Mouse (Mus musculus) regulatory T cell (primary cell): ENCODE measurements around the gene Rabif.
"Not testable (repeated sequence)": the region's sequence is repeated elsewhere in the genome, so short reads cannot be mapped to it uniquely, and the experiment has no call there.

Experiments
- in situ Hi-C: fragments of 300-600 bp; cut with MboI, MseI; formaldehyde crosslinking; loops from one replicate; pipeline ENCODE4 v1.15.1; 2025; ENCODE audit warnings: high pct_unique_total_duplicates

Rabif gene

DNA sequence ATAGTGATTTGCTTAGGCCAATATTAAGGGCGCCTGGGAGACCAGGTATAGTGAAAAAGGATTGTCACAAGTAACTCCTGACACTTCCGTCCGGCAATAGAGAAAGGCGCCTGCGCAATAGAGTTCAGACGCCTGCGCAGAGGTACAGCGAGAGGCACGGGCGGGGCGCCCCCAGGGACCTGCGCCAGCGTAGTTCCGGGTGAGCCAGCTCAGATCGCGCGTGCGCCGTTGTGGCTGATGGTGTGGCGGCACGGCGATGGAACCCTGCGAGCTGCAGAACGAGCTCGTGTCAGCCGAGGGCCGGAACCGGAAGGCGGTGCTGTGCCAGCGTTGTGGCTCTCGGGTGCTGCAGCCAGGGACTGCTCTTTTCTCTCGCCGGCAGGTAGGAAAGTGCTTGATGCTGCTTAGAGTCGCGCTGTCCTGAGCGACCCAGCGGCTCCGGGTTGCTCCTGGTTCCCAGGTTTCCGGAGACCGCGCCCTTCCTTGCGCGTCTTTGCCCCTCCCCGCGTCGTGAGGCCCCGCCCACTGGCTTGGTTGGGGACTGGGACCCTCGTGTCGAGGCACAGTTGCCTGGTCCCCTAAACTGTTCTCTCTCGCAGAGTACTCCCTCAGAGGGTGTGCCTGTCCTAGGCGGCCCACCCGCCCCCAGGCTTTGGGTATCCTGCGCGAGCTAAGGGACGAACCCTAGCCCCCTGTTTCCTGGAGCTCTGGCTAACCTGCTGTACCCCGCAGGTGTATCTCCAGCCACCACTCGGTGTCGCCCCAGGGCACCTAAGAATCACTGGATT is at the start of gene Rabif:
Gene Rabif, plus strand, starts transcription at position 221 of the 788 bp plus-strand sequence.
- in situ Hi-C loops, result loop anchor here (5.0 kb wide), 1 partner anchor 82 kb away; no protein-coding TSS in a partner anchor

DNA sequence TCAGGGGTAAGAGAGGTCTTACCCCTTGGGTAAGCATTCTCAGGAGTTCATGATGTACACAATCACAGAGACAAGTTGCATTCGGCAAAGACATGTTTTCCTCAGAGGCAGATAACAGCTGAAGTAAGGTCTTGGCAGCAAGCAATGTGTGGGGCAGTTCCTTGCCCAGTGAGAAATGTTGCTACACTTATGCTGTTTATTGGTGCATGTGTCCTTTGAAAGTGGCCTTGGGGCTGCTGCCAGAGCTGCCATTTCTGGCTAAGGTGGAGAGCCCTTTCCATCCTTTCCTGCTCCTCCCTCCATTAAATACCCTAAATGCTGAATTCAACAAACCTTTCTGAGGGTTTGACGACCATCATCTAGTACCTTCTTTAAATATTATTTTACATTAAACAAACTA is 49.0 kb upstream of the Rabif start:
- in situ Hi-C loops, result no loop called here

DNA sequence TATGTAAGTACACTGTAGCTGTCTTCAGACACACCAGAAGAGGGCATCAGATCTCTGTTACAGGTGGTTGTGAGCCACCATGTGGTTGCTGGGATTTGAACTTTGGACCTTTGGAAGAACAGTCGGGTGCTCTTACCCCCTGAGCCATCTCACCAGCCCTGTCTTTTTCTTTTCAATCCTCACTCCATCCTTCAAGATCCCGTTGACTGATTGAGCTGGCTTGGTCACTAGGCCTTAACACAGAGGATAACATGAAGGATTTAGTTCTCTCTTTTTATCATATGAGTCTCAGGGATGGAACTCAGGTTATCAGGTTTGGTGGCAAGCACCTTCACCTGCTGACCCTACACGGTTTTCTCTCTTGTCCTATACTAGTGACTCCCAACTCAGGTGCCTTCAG is 45.9 kb upstream of the Rabif start:
- in situ Hi-C loops, result not testable (repeated sequence)

DNA sequence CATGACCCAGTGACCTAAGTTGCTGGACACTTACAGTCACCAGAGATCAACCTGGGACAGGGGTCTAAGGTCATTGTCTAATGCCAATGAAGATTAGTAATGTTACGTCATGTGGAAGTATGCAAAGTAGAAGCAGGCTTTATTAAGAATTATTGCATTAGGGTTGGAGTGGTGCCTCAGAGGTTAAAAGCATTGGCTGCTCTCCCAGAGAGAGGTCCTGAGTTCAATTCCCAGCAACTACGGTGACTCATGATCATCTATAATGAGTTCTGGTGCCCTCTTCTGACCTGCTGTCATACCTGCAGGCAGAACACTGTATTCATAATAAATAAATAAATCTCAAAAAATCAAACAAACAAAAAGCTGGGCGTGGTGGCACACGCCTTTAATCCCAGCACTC is 44.2 kb upstream of the Rabif start:
- in situ Hi-C loops, result no loop called here

DNA sequence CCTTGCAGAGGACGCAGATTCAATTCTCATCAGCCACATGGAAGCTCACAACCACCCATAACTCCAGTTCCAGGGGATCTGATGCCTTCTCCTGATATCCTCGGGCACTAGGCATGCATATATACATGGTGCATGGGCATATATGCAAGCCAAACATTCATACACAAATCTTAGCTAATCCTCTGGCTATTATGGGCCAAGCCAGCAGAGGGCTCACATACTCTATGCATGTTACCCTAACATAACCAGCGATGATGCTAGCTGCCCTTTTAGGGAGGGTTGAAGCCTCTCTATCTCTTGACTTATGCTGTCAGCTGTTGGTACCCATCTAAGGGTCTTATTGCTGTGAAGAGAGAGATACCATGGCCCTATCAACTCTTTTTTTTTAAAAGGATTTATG is 43.5 kb upstream of the Rabif start:
- in situ Hi-C loops, result no loop called here

DNA sequence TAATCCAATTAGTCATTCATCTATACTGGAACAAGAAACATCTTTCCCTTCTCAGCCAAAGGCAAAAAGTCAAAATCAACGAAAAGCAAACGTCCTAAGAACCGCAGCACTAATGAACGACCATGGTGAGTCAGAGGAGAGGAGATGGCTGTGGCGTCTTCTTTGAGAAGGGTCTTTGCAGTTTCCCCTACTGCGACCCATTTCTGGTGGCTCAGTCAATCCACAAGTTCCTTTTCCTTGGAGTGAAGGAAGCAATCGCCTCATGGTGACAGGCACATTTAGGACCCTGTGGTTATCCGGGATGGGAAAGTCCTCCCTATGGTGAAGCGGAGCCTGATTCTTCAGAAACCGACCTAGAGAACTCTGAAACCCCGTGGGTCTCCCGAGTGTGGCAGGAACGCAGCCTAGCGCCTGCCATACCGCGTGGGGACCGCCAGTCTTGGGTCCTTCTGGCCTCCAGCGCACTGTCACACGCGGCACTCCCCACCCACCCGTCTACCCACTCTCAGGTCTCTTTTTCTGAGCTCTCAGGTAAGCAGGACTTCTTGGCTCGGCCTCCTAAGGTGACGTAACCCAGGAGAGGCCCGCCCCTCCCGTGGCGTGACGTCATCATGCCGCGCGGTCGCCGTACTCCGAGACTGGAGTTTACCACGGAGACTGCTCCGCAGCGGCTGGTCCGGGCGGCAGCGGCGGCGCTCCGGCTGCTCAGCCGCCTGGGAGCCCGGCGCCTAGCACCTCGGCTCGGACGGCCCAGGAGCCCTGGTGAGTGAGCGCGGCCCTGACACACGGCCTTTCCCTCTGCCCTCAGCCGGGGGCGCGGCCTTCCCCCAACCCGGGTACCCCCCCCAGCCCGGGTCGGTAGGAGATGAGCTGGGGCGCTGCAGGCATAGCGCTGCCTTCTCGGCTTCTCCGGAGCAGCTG is 39.3 kb upstream of the Rabif start, which contains the start of gene Klhl12:
Gene Klhl12, plus strand, starts transcription at position 628 of the 921 bp plus-strand sequence.
- in situ Hi-C loops, result no loop called here

DNA sequence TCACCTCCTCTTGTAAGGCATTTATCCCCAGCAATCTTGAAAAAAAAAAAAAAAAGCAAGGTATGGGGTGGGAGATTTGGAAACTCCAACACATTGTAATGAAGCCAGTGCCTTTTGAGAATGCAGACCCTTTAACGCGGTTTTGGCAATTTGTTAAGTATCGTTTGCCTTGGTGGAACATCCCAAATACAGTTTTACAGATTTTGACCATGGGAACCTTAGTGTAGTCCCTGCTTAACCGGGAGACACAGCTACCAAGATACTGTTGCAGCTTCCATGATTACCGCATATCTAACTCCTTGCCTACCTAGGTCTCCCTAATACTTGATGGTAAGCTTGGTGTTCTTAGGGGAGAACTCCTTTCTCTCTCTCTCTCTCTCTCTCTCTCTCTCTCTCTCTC is 38.4 kb upstream of the Rabif start:
- in situ Hi-C loops, result no loop called here

DNA sequence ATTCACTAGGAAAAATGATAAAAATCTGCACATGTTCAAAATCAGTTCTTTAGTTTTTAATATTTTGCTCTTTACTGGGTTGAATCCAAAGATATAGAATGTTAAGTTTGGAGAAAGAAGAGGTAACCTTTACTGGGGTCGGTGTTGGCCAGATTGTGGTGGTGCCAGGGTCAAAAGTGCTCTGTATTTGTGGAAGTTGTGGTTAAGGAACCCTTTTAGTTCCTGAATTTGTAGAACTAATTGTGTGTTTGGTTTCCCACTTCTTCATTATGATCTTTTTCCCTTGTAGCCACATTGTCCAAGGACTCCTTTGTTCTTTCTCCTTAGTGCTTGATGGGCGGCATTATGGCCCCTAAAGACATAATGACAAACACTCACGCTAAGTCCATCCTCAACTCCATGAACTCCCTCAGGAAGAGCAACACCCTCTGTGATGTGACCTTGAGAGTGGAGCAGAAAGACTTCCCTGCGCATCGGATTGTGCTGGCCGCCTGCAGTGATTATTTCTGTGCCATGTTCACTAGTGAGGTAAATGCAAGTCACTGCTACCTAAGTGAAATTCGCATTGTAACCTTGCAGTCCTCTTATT is 36.2 kb upstream of the Rabif start:
- in situ Hi-C loops, result no loop called here

DNA sequence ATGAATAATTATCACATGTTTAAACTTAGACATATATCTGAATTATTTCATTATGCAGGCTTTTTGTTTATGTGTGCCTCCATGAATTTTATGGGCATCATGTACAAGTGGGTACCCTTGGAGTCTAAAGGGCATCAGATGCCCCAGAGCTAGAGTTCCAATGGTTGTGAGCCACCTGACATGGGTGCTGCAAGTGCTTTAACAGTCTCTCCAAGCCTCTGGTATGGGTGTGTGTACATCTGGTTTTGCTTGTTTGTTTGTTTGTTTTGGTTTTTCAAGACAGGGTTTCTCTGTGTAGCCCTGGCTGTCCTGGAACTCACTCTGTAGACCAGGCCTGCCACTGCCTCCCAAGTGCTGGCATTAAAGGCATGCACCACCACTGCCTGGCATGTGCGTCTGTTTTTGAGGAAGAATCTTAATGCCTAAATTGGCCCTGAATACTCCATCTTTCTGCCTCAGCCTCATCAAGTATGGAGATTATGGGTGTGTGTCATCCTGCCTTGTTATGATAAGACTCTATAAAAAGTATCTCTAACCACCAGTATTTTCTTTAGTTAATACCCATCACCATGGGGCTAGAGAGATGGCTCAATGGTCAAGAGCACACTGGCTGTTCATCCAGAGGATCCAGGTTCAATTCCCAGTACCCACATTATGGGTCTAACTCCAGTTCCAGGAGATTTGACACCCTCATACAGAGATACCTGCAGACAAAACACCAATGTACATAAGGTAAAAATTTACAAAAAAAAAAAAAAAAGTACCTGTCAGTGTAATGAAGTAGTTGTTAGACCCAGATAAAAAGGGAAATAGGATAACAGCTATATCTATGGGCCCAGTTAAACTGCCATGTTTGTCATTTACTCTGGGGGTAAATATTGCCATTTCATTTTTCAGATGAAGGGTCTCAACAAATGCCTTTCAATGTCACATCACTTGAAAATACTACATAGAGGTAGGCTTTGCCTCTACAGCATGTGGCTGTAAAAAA is 33.9 kb upstream of the Rabif start:
- in situ Hi-C loops, result no loop called here

DNA sequence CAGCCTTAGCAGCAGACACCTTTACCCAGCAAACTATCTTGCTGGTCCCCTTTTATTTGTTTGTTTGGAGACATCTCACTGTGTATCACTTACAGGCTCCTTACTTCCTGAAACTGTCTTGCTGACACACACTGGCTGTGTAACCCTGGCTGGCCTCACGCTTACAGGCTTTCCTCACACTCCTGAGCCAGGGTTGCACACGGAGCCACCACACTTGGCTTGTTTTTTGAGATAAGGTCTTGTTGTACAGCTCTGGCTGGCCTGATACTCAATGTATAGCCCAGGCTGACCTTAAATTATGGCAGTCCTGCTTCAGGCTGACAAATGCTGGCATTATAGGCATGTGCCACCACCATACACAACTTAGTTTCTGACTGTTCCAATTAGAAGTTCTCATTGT is 9.8 kb upstream of the Rabif start:
- in situ Hi-C loops, result no loop called here

DNA sequence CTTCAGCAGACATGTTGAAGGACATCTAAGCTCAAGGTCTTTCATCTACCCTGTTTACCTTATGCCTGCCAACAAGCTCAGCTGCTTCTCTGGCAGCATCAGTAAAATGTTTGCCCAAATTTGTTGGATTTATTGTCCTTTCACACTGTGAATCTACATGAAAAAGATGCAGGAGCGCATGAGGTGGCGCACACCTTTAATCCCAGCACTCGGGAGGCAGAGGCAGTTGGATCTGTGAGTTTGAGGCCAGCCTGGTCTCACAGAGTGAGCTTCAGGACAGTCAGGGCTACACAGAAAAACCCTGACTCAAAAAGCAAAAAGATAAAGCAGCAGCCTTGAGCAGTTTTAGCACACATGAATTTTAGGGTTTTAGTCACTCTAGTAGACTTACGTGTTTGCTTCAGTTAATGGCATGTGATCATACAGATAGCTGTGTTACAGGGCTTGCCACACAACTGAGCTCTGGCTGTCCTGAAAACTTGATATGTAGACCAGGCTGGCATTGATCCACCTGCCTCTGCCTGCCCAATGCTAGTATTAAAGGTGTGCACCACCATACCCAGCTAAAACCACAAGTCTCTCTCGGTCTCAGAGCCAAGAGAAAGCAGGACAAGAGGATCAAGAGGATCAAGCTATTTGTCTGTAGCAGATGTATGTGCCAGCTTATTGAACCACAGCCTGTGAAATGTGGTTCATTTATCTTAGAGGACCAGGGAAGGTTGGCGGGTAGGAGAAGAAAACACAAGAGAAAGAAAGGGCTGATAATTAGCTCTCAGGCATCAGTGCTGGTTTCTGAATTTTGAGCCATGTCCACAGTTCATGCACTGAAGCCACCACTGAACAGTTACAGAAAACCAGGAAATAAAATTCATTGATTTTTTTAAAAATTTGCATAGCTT is 3.3 kb upstream of the Rabif start:
- in situ Hi-C loops, result loop anchor here (5.0 kb wide), 1 partner anchor 79 kb away; no protein-coding TSS in a partner anchor

DNA sequence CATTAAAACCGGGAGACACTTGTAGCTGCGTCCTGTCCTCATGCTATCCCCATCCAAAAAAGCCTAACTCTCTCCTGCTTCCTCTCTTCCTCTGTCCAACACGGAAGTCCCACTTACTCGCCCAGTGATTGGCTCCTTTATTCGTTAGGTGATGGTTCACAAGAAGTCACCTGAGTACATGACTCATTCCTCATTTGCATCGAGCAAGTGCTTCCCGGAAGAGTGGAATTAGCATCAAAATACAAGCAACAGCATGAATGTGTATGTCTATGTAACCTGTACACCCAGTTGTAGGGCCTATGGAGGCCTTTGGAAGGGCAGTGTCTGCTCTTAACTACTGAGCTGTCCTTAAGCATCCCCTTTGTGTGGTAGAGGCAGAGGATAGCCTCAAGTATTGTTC is 2.2 kb upstream of the Rabif start:
- in situ Hi-C loops, result loop anchor here (5.0 kb wide), 1 partner anchor 80 kb away; no protein-coding TSS in a partner anchor

DNA sequence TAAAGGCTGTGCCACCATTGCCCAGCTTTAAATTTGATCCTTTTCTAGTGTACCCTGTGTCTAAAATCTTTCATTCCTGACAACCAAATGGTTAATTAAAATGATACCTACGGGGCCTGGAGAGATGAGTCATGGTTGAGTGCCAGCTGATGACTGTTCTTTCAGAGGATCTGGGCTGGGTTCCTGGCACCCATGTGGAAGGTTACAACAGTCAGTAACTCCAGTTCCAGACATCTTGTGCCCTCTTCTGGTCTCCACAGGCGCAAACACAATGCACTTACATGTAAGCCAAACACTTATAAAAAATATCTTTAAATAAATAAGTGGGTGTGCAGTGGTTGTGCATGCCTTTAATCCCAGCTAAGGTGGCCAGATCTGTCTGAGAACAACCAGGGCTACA is 952 bp upstream of the Rabif start:
- in situ Hi-C loops, result loop anchor here (5.0 kb wide), 1 partner anchor 81 kb away; no protein-coding TSS in a partner anchor

DNA sequence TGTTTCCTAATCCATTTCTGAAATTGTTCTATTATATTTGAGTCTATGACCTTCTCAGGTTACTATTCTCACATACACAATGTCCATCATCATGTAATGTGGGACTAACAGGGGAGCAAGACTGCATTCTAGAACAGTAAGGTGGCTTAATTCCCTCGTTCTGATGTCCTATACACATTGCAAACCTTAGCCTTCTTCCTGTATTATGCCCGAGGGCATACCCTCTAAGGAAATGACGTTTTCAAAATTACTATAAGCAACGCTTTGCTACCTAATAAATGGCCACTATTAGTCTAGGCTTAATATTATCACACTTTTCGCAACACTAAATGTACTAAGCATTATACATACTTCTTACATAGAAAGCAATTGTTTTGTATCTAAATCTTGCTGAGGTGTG is 492 bp upstream of the Rabif start:
- in situ Hi-C loops, result loop anchor here (5.0 kb wide), 1 partner anchor 82 kb away; no protein-coding TSS in a partner anchor

DNA sequence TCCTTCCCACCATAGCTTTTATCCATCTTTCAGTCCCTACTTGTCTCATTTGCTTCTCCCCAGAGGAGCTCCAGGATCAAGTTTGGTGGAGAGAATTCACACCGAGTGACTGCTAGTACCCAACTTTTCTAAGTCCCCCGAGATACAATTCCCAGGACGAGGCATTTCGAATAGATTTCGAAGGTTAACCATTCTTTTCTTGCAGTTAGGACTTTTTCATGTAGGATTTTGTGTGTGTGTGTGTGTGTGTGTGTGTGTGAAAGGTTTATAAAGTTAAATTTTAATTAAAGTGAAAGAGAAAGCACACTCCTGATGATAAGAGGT is 730 bp downstream of the Rabif start:
- in situ Hi-C loops, result no loop called here

DNA sequence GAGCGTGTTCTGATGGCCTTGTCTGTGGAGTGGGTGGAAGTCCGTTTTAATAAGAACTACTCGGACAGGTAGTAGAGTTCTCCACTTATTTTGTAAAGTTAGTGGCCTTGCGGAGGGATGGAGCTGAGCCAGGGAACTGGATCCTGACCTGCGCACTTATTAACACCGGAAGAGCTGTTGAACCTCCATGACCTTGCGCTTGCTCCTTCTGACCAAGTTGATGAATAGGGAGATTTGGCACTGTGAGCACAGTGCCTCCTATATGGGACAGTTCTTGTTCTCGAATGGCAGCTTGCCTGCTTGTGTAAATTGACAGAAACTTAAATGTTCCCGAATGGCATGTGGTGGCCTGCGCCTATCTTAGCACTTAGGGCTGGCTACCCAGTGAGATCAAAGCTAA is 1.5 kb downstream of the Rabif start:
- in situ Hi-C loops, result no loop called here

DNA sequence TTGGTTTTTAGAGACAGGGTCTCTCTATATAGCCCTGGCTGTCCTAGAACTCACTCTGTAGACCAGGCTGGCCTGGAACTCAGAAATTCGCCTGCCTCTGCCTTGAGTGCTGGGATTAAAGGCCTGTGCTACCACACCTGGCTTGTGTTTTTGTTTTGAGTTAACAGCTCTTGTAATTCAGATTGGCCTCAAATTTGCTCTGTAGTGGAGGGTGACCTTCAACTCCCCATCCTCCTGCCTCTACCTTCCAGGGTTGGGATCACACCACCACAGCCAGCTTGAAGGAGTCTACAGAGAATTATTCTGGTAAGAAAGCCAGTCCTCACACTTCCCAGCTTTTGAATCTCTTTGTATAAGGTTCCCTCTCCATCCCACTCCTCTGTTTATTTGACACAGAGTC is 6.5 kb downstream of the Rabif start:
- in situ Hi-C loops, result no loop called here

DNA sequence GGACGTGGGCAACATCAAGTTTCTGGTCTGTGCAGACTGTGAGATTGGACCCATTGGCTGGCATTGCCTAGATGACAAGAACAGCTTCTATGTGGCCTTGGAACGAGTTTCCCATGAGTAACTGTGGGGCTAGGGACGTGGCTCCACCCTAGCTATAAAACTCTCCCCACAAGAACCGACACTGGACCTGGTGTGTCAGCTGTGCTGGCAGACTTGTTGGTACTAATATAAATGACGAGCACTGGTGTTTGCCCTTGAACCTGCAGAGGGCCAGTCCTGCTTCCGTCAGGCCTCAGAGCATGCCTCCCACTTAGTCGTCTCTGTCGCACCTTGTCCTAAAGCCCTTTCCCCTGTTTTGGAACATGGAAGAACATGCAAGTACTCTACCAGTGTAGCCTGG is 11.8 kb downstream of the Rabif start:
- in situ Hi-C loops, result no loop called here

DNA sequence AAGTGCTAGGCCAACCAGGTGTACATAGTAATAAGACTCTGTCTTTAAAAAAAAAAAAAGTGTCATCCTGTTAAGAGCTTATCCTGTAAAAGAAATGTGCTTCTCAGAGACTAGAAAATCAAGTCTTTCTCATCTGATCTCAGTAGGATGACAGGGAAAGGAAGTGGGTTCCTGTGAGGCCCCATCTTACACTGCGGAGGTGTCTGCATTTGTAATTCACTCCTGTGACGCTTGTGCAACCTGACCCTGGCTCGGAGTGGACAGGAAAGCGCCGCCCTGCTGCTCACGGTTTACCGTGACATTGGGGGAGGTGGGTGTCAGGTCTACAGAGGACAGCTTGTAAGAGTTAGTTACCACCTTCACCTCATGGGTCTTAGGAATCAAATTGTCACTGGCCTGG is 15.6 kb downstream of the Rabif start:
- in situ Hi-C loops, result no loop called here

DNA sequence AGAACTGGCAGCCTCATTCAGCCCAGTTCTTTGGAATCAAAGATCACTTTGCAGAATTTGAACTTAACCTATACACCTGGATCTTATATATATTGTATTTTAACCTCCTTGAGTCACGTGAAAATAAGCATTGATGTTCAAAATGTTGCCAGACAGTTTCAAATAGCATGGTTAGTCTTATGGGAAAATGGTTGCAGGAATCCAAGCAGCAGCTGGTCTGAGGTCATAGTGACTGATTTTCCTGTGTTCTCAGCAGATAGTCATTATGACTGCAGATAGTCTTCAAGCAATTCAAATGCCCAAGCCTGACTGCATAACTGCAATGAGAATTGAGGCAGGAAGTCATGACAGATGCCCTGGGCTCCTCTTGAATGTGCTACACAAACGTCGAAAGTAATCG is 17.7 kb downstream of the Rabif start:
- in situ Hi-C loops, result no loop called here
